ENCODE assay signal across 8 mouse cellular contexts in genomic region chr9:60744171-60744969, GRCm38 (mm10). TPM values are rescaled to one million over a fixed set of nuclear protein-coding genes. Genes with fewer than 3 reads are reported as not detected.
DNase-seq lines count a peak whose midpoint lies in the region; ATAC-seq lines count a peak whose summit lies in the region.

No protein-coding gene starts in this region.

- H3K4me3 ChIP-seq in midbrain, embryonic 14.5 days (replicated peaks; ENCODE audit: low read depth, low read length): no peak overlapping the region

- WGBS in midbrain, embryonic 14.5 days: 46% methylated on average over 18 of the region's 18 CpGs

- H3K4me2 ChIP-seq in midbrain, embryonic 14.5 days (ENCODE audit: low read length): no peak overlapping the region

- H3K36me3 ChIP-seq in midbrain, embryonic 14.5 days (ENCODE audit: control insufficient read depth, insufficient read depth, low read length): no peaks in the 10 kb centered on the region

- H3K9ac ChIP-seq in midbrain, embryonic 14.5 days (replicated peaks; ENCODE audit: low read length): no peak overlapping the region

- H3K4me1 ChIP-seq in midbrain, embryonic 14.5 days (ENCODE audit: control insufficient read depth, insufficient read depth, low read length): no peaks in the 10 kb centered on the region

- DNase-seq in ovary, postnatal 14 days (ENCODE audit: low spot score): peak; percentile 52
- DNase-seq in ovary, postnatal 10 days (ENCODE audit: low spot score): no peak
- DNase-seq in T-cell, adult 2 months (ENCODE audit: low spot score): peak; percentile 3
- peak; percentile 81 to 86 for DNase-seq in cerebellum, postnatal 10 days
- DNase-seq in gastrocnemius, postnatal 14 days: peak; percentile 53
- DNase-seq in layer of hippocampus, postnatal 25 days (ENCODE audit: extremely low spot score in 1 of 2, low spot score in 1 of 2): peak; percentile 34 to 68
- peak; percentile 86 for DNase-seq in midbrain, embryonic 14.5 days
- no peak for DNase-seq in yolk sac, embryonic 10.5 days (ENCODE audit: low spot score)

- no peak overlapping the region for H3K27ac ChIP-seq in midbrain, embryonic 14.5 days (replicated peaks; ENCODE audit: low read depth, low read length)

- H3K9me3 ChIP-seq in midbrain, embryonic 14.5 days (ENCODE audit: control insufficient read depth, low read length): no peaks in the 10 kb centered on the region

- no peaks in the 10 kb centered on the region for H3K27me3 ChIP-seq in midbrain, embryonic 14.5 days (ENCODE audit: control insufficient read depth, insufficient read depth, low read length)

- no peak; the same call in 1 of the 2 replicates for ATAC-seq in midbrain, embryonic 14.5 days (ENCODE audit: low FRiP score, low TSS enrichment)

- intact Hi-C loops in gastrocnemius, postnatal 14 days (cut with DNase I; ENCODE audit: low total_unique reads): loop anchor here (10.0 kb wide), 1 partner anchor 500 kb away; no protein-coding TSS in a partner anchor

RNA-seq across cellular contexts. Expression of gene Larp6, which starts 31.6 kb away (rescaled TPM):
- 1 to 10 TPM; 1.6 TPM for total RNA-seq in gastrocnemius, postnatal 14 days (2021)
- 10 to 100 TPM; 36.2 to 38.6 TPM for total RNA-seq in layer of hippocampus, postnatal 25 days (2021)
- 13.7 and 15.6 TPM in 2 replicates for polyA plus RNA-seq in midbrain, embryonic 14.5 days (2014; fragmentation: Nextera tagmentation; extraction: Ambion mirVana)

RNA-seq across cellular contexts. Expression of gene Uaca, which starts 50.0 kb away (rescaled TPM):
- total RNA-seq in gastrocnemius, postnatal 14 days (2021): 10 to 100 TPM; 70.3 to 78.1 TPM
- total RNA-seq in layer of hippocampus, postnatal 25 days (2021): 1 to 10 TPM; 6.6 to 8.6 TPM
- 5.3 and 13.8 TPM in 2 replicates for polyA plus RNA-seq in midbrain, embryonic 14.5 days (2014; fragmentation: Nextera tagmentation; extraction: Ambion mirVana)

RNA-seq across cellular contexts. Expression of gene Lrrc49, which starts 56.4 kb away (rescaled TPM):
- 1 to 10 TPM; 3.4 to 3.5 TPM for total RNA-seq in gastrocnemius, postnatal 14 days (2021)
- 10 to 100 TPM; 57.2 to 60.3 TPM for total RNA-seq in layer of hippocampus, postnatal 25 days (2021)
- 74.3 and 90.8 TPM in 2 replicates for polyA plus RNA-seq in midbrain, embryonic 14.5 days (2014; fragmentation: Nextera tagmentation; extraction: Ambion mirVana)

Comparison
In these comparisons a context has a peak if more than half of its experiments do, and no peak if none do; other contexts are left out.
1. DNase-seq: peak in ovary, postnatal 14 days (single experiment), T-cell, adult 2 months (single experiment), cerebellum, postnatal 10 days (2 of 2), gastrocnemius, postnatal 14 days (single experiment), layer of hippocampus, postnatal 25 days (2 of 2) and midbrain, embryonic 14.5 days (single experiment); none in ovary, postnatal 10 days (single experiment) and yolk sac, embryonic 10.5 days (single experiment).
2. RNA of gene Larp6, which starts 31.6 kb away (total RNA-seq): 36.2 to 38.6 TPM in layer of hippocampus, postnatal 25 days; 1.6 TPM in gastrocnemius, postnatal 14 days; every median in the first group is over 10 times any median in the second.
3. RNA of gene Uaca, which starts 50.0 kb away (total RNA-seq): 70.3 to 78.1 TPM in gastrocnemius, postnatal 14 days; 6.6 to 8.6 TPM in layer of hippocampus, postnatal 25 days; every median in the first group is over 4 times any median in the second.
4. RNA of gene Lrrc49, which starts 56.4 kb away (total RNA-seq): 57.2 to 60.3 TPM in layer of hippocampus, postnatal 25 days; 3.4 to 3.5 TPM in gastrocnemius, postnatal 14 days; every median in the first group is over 10 times any median in the second.